Mouse (Mus musculus): Measurements from ENCODE around the gene Pigp. TPM values are rescaled to one million over a fixed set of nuclear protein-coding genes. Genes with fewer than 3 reads are reported as not detected.

The Pigp gene
- 10 to 100 TPM; 43.1 to 43.8 TPM for total RNA-seq (2021)

DNA sequence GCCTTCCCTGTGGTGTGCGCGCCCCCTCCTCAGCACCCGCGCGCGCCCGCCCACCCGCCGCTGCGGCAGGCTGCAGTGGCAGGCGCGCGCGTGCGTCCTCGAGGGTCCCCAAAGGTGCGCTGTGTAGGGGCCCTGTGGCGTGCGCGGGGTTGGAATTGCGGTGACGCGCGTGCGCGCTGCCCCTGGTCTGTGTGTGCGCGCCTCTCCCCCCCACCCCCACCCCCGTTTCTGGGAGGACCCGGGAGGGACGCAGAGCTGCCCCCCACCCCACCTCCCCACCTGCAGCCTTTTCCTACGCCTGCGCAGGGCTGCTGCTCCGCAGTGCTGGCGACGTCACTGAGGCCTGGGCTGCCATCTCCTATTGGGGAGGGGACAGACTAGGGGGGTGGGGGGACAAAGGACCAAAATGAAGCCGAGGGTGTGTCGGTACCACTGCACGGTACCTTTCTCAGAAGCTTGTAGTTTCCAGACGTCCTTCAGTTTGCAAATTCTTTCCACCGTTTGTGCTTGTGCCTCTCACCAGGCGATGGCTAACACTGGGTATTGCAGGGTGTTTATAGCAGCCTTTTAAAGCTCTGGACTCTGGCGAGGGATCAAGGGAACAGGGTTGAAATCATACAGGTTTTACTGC, at the start of gene Pigp:
Pigp (minus strand) TSS at position 542 of the 631 bp plus-strand sequence.
- DNase-seq (ENCODE audit: low spot score in 2 of 2), result peak; percentile 70 to 73
- intact Hi-C loops (cut with DNase I), result loop anchor here (10.0 kb wide), 1 partner anchor 153 kb away; the partner anchor contains the start of gene Vps26c

DNA sequence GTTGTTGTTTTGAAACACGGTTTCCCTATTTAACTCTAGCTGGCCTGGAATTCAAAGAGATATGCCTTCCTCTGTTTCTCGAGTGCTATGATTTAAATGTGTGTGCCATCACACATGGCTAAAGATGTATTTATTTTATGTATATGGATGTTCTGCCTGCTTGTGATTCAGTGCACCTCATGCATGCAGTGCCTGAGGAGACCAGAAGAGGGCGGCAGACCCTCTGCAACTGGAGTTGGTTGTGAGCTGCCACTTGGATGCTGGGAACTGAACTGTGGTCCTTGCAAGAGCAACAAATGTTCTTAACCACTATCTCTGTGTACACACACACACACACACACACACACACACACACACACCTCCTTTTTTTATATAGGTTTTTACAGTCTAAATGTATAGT, 48.9 kb upstream of the Pigp start:
- intact Hi-C loops (cut with DNase I), result no loop called here

DNA sequence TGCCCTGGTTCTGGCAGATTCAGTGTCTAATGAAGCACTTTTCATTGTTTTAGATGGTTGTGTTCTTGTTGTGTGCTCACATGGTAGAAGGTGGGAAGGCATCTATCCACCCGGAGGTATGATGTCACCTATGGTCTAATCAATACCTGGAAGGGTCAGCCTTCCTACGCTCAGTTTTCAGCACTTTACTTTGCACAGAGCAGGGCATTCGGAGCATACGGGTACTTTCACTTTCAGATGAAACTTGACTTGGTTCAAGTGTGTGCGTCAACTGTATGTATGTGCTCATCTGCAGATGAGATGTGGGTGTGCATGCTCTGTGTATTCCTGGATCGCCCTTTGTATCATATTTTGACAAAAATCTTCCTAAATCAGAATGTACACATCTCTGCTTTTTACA, 42.5 kb upstream of the Pigp start:
- intact Hi-C loops (cut with DNase I), result no loop called here
- DNase-seq (ENCODE audit: low spot score in 2 of 2), result no peak

More for the DNA sequence above, 48.9 kb upstream of the Pigp start:
- DNase-seq (ENCODE audit: low spot score in 2 of 2), result no peak

GRCm38 (mm10) chr16:94412760-94413159, 41.1 kb upstream of the Pigp start:
- DNase-seq (ENCODE audit: low spot score in 2 of 2), result no peak
- intact Hi-C loops (cut with DNase I), result no loop called here

DNA sequence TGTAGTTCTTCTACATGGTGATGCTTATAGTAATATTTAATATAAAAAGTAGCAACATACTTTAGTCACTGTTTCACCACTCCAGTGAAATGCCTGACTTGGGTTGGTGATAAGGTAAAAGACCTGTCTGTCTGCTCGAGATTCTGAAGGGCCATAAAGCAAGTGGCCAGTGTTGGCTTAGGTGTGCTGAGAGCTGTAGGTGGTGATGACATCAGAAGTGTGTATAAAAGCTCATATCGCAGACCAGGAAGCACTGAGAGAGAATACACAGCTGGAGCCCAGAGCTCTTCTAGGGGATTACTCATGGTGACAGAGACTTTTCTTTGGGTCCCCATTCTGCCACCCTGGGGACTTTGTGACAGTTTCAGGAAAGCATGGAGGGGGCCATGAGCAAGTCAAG, 40.6 kb upstream of the Pigp start:
- intact Hi-C loops (cut with DNase I), result no loop called here

GRCm38 (mm10) chr16:94411287-94411686, 39.6 kb upstream of the Pigp start:
- no peak for DNase-seq (ENCODE audit: low spot score in 2 of 2)
- intact Hi-C loops (cut with DNase I), result no loop called here

More for the DNA sequence above, 40.6 kb upstream of the Pigp start:
- no peak for DNase-seq (ENCODE audit: low spot score in 2 of 2)

DNA sequence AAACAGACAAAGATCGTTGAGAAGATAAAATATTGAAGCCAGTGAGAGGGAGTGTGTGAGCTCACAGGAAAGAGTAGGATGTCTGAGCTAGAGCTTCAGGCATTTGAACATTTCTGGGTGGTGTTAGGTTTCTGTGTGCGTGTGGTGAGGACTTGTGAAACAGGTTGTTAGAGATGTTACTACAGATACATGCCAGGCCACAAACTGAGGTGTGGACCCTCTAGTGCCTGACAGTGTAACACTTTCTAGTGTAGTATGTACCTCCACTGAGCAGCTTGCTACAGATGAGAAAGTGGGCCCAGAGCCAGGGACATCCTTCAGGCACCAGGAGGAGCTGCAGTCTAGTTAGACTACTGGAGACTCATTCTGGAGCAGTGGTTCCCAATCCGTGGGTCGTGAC, 30.5 kb upstream of the Pigp start:
- no peak for DNase-seq (ENCODE audit: low spot score in 2 of 2)
- intact Hi-C loops (cut with DNase I), result no loop called here

GRCm38 (mm10) chr16:94401636-94402035, 30.0 kb upstream of the Pigp start:
- intact Hi-C loops (cut with DNase I), result no loop called here
- DNase-seq (ENCODE audit: low spot score in 2 of 2), result no peak

DNA sequence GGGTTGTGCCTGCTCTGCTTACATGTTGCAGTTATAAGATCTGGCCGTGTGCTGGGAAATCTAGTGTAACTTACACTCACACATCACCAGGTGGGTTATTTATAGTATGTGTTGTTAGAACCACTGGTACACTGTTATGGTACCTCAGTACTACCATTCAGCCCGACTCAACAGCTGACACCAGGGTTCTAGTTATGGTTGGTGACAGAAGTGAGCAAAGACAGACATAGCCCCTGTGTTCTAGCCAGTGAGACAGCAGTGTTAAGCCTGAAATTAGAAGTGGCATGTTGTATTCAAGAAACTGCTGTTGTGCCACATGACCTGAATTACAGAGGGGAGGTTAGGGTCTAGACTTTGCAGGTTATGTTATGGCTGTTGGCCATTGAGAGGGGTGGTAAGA, 27.5 kb upstream of the Pigp start:
- no peak for DNase-seq (ENCODE audit: low spot score in 2 of 2)

DNA sequence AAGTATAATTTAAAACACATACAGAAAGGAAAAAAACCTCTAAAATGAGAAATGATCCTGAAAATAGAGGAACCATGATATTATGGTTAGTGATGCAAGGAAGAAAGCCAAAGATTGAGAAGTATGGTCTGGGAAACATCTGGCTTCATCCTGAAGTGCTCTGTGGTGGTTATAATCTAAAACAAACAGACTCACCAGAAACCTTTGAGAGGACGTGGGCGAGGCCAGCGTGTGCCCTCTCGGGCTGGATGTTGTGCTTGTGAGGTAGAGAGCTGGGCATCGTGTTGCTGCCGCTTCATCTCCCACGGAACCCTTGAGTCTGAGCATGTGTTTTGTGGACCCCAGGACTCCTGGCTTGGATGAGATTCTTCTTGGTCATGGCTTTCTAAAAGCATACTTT, 25.0 kb upstream of the Pigp start:
- intact Hi-C loops (cut with DNase I), result no loop called here

More for the DNA sequence above, 27.5 kb upstream of the Pigp start:
- intact Hi-C loops (cut with DNase I), result no loop called here

DNA sequence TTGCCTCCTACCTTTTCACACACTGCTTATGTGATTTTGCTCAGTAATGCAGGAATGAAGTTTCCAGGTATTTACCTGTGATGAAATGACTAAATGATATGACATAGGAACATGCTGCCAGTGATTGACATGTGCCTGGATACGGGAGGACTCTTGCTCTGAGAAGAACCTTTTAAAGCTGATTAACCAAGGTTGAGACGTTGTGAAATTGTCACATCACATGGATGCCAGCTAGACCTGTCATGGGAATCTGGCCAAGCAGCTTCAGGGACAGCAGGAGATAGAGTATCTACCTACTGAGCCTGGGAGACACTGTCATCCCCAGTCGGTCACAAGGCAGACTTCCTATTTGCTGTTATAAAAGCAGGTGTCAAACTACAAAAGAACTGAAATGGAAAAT, 23.4 kb upstream of the Pigp start:
- intact Hi-C loops (cut with DNase I), result no loop called here
- no peak for DNase-seq (ENCODE audit: low spot score in 2 of 2)

More for the DNA sequence above, 25.0 kb upstream of the Pigp start:
- no peak for DNase-seq (ENCODE audit: low spot score in 2 of 2)

DNA sequence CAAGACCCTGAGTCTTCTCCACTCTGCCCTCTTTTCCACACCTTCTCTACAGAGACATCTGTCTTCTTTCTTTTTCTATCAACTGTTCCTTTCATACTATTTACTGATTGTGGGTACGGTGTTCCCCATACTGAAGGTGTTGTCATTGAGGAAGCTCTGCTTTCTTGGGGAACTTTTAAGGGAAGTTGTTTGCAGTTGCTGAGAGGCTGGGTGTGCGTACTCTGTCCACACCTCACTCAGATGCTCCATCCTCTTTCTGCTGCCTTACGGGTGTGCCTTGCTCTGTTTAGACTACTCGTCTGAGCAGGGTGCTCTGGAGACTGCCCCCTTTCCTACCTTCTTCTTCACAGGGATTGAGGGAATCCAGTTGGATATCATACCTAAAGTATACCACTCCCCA, 20.7 kb upstream of the Pigp start:
- intact Hi-C loops (cut with DNase I), result no loop called here
- no peak for DNase-seq (ENCODE audit: low spot score in 2 of 2)

DNA sequence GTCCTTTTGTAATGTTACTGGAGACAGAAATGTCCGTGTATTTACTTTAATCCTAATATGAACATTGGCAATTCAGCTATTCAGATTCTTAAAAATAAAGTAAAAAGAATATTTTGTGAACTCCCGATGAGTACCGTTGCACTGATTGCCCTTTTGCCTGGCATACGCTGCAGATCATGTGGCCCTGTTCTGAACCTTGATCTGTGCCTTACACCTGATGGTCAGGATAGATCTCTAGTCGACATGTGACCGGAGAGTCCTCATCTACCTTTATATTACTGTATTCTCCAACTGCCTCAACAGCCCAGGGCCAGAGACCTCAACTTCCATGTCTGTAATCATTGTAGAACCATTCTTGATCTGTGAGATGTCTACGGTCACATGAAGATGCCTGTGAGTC, 16.0 kb upstream of the Pigp start:
- no peak for DNase-seq (ENCODE audit: low spot score in 2 of 2)
- intact Hi-C loops (cut with DNase I), result no loop called here

DNA sequence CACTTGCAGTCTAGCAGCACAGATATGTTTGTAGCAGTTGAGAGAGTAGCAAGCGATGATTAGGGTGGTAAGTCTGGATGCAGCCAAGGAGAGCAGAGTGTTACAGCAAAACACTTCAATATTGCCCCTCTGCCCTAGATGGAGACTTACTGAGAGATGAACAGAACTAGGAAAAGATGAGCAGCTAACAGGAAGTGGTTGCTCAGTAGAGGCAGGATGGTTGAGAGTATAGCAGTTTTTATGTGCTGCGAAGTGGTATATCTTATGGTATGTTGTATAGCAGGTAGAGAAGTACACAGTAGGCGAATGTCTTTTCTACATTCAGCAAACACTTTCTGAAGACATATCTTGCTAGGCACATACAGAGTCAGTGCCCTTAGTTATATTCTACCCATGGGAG, 11.6 kb upstream of the Pigp start:
- intact Hi-C loops (cut with DNase I), result no loop called here
- DNase-seq (ENCODE audit: low spot score in 2 of 2), result no peak

DNA sequence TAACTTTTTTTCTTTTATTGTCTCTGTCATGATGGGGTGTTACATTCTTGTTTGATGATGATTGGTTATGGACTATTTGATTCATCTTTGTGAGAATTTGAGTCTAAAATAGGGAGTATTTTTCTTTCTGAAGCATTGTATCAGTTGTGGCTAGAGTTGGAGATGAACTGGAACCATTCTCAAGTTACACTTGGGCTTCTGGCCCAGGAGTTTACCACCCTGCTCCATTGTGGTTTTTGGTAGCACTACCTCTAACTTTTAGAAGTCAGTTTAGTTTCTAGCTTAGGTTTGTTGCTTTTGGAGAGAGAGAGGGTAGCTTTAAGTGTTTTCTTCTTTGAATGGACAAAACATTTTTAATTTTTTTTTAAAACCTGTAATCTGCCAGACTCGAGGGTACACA, 7.7 kb upstream of the Pigp start:
- DNase-seq (ENCODE audit: low spot score in 2 of 2), result no peak
- intact Hi-C loops (cut with DNase I), result loop anchor here (10.0 kb wide), 1 partner anchor 145 kb away; the partner anchor contains the start of gene Vps26c

DNA sequence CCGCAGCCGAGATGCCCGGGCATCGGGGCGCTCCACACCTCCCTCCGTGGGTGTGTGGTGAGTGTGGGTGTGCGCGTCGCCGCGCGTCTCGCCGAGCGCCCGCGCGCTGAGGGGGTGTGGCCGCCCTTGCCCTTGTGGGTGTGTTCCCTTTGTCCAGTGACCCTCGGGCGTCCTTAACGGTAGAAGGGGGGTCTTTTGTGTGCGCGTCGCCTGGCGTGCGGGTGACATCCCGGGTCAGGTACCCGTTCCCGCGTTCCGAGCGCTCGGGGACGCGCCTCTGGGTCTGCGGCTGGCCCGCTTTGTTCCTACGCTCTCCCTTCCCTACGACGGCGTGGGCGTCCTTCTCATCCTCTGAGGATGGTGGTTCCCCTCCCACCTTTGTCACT, 734 bp downstream of the Pigp start:
- DNase-seq (ENCODE audit: low spot score in 2 of 2), result peak in 1 of 2 experiments; percentile 67
- intact Hi-C loops (cut with DNase I), result loop anchor here (1.0 to 10.0 kb wide), 2 partner anchors 58 to 154 kb away; partner anchors contain the start of genes Hlcs and Vps26c

DNA sequence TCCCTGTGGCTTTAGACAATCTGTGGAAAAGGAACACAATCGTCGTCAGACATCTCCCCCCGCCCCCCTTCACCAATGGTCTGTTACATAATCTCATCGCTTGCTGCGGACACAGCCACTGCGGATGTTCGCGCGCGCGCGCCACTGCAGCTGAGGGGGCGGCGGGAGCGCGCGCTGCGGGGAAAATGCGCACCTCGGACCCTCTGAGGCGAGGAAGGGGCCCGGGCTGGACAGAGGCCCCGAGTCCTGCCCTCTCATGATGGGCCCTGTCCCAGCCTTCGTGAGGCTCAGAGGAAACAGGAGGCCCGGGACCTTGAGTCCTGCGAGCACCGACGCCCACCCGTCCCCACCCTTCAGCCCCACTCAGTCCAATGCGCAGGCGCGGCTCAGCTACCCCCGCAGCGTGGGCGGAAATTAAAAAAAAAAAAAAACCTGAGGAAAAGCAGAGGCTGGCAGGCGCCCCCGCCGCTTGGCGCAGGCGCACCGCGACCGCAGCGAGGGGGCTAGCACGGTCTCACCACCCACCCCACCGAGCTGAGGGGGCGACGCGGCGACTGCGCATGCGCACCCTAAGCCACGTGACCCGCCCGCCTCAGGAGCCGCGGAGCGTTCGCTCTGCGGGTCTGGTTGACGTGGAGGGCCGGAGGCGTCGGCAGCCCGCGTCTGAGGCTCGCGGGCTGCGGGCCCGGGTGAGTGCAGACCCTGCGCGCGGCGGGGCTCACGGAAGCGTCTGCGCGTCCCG, 1.3 kb downstream of the Pigp start, which contains the start of gene Ttc3:
Ttc3 (plus strand) TSS at position 446 of the 742 bp plus-strand sequence.
- intact Hi-C loops (cut with DNase I), result loop anchor here (1.0 to 10.0 kb wide), 2 partner anchors 57 to 154 kb away; partner anchors contain the start of genes Hlcs and Vps26c
- DNase-seq (ENCODE audit: low spot score in 2 of 2), result peak; percentile 95 to 96

DNA sequence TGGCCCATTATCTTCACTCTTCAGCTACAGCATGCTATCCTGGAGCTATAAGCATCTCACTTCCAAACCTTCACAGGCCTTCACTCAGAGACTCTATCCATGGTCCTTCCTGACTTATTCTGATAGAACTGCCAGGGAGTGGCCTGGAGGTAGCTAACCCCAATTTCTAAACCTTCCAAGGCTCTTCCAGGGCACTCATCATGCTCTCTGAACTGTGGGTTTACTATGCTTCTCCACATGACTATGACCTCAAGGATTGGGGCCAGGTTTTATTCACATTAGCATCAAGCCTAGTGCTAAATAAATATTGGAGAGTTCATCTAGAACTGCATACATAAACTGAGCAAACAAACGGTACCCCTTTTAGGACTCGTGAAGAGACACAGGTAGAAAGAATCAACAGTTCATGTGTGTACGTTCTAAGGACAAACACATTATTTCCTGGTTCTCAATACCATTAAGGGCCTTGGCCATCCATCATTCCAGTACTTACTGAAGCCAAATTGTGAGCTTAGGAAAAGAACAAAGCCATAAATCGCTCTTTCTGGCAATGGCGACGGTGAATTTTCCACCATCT, 2.0 kb downstream of the Pigp start:
- intact Hi-C loops (cut with DNase I), result loop anchor here (1.0 to 10.0 kb wide), 2 partner anchors 56 to 155 kb away; partner anchors contain the start of genes Hlcs and Vps26c
- DNase-seq (ENCODE audit: low spot score in 2 of 2), result no peak

- intact Hi-C loops (cut with DNase I), result no loop called here
- DNase-seq (ENCODE audit: low spot score in 2 of 2), result no peak
Measured at GRCm38 (mm10) chr16:94365435-94365834, 6.2 kb downstream of the Pigp start.

GRCm38 (mm10) chr16:94363814-94364213, 7.8 kb downstream of the Pigp start:
- intact Hi-C loops (cut with DNase I), result loop anchor here (2.0 kb wide), 1 partner anchor 51 kb away; the partner anchor contains the start of gene Hlcs
- DNase-seq (ENCODE audit: low spot score in 2 of 2), result no peak

Data from left cerebral cortex, postnatal 36 days (tissue).